Mouse (Mus musculus): ENCODE results near the gene Axin1. TPM values are rescaled to one million over a fixed set of nuclear protein-coding genes. Genes with fewer than 3 reads are reported as not detected.

The Axin1 gene
- polyA plus RNA-seq, 1 experiment, result 22.8 TPM

DNA sequence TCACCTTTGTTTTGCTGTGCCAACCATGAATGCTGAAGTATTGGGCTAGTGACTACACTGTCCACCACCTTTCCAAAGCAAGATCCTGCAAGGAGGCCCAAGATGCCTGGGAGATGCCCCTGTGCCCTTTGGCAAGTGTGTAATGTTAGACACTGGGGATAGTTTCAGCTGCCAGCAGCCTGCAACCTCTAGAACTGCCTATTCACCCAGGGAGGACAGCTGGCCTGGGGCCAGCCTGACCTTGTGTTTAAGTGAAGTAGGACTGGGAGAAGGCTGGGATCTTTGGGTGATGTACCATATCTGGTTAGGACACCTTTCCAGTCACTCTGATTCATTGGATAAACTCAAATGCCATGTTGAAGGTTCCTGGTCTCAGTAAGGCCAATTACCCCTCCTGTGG, 63.5 kb downstream of the Axin1 start:
- Histone ChIP-seq H3K27ac (ENCODE audit: insufficient read depth, low read length) (no peak overlapping the region), H3K4me3 (replicated peaks; ENCODE audit: insufficient read depth, low read depth, low read length) (no peak overlapping the region), H3K4me1 (ENCODE audit: control insufficient read depth, insufficient read depth, low read length) (peaks cover 2% of the 10 kb centered on the region; the same call in 1 of the 2 replicates), H3K27me3 (ENCODE audit: control insufficient read depth, insufficient read depth, low read length) (no peaks in the 10 kb centered on the region)
- TF ChIP-seq CTCF (IDR thresholded peaks at IDR 0.05; ENCODE audit: borderline replicate concordance, insufficient read depth, low read depth, low read length) (no peak), POLR2A (IDR thresholded peaks at IDR 0.05; ENCODE audit: borderline replicate concordance, insufficient read depth, low read length) (no peak)
- no peak for DNase-seq

DNA sequence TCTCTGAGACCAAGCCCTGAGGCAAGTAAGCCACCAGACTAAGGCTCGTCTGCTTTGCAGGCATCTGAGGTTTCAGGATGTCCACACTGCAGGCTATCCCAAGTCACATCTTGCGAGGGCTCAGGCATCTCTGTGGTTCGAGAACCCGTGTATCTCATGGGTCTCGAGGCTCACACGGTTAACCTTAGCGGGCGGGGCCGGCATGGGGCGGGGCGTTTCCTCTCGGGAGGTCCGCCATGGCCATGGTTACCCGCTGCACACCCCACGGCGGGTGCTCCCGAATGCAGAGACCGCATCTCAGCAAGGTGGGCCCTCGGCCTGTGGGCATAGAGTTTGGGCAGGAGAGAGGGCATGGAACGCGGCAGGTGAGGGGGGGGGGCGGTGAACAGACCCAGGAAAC, 64.2 kb downstream of the Axin1 start, which contains the start of gene Rgs11:
Rgs11 (plus strand) TSS at position 215 of the 400 bp plus-strand sequence.
- TF ChIP-seq POLR2A (IDR thresholded peaks at IDR 0.05; ENCODE audit: borderline replicate concordance, insufficient read depth, low read length) (no peak), CTCF (IDR thresholded peaks at IDR 0.05; ENCODE audit: borderline replicate concordance, insufficient read depth, low read depth, low read length) (no peak)
- DNase-seq, result peak; percentile 29 to 32
- no peak within 1 kb of the TSS for H3K27ac ChIP-seq (ENCODE audit: insufficient read depth, low read length)
- peak within 1 kb of the TSS; percentile 59 for H3K4me3 ChIP-seq (replicated peaks; ENCODE audit: insufficient read depth, low read depth, low read length)
- 3% methylated on average over 22 of the region's 22 CpGs for WGBS
- no peaks in the 10 kb centered on the region for H3K27me3 ChIP-seq (ENCODE audit: control insufficient read depth, insufficient read depth, low read length)
- H3K4me1 ChIP-seq (ENCODE audit: control insufficient read depth, insufficient read depth, low read length), result peaks cover 2% of the 10 kb centered on the region; the same call in 1 of the 2 replicates

DNA sequence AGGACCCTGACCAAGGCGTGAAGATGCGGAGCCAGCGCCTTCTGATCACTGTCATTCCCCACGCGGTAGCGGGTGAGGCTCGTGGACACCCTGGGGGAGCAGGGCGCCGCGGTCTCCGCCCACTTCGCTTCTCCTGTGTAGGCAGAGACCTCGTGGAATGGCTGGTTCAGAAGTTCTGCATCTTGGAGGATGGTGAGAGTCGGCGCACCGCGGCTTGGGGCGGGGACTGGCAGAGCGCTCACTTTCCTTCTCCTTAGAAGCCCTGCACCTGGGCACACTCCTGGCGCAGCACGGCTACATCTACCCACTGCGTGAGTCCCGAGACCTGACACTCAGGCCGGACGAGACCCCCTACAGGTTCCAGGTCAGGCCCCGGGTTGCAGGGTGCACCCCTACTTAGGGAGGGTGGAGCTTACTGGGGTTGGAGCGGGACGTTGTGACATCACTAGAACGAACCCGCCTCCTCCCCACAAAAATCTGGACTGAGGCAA, 64.9 kb downstream of the Axin1 start:
- Histone ChIP-seq H3K4me3 (replicated peaks; ENCODE audit: insufficient read depth, low read depth, low read length) (peak overlapping the region; percentile 59), H3K27me3 (ENCODE audit: control insufficient read depth, insufficient read depth, low read length) (no peaks in the 10 kb centered on the region), H3K27ac (ENCODE audit: insufficient read depth, low read length) (no peak overlapping the region), H3K4me1 (ENCODE audit: control insufficient read depth, insufficient read depth, low read length) (peaks cover 2% of the 10 kb centered on the region; the same call in 1 of the 2 replicates)
- TF ChIP-seq POLR2A (IDR thresholded peaks at IDR 0.05; ENCODE audit: borderline replicate concordance, insufficient read depth, low read length) (no peak), CTCF (IDR thresholded peaks at IDR 0.05; ENCODE audit: borderline replicate concordance, insufficient read depth, low read depth, low read length) (no peak)
- DNase-seq, result peak; percentile 31 to 48
- 2% methylated on average over 30 of the region's 30 CpGs for WGBS

DNA sequence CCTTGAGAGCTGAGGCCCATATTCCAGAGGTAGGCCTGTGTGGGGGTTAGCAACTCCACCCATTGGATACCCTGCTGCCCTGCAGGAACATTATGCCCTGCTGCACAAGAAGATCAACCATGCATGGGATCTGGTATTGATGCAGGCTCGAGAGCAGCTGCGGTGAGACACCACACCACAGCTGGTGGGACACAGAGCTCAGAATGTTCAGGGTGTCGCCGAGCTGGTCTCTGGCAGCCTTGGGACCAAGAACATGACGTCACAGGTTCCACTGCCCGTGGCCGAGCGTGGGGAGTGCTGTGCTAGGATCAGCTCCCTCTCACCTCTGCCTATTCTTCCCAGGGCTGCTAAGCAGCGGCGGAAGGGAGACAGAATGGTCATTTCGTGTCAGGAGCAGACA, 66.3 kb downstream of the Axin1 start:
- Histone ChIP-seq H3K27me3 (ENCODE audit: control insufficient read depth, insufficient read depth, low read length) (no peaks in the 10 kb centered on the region), H3K4me1 (ENCODE audit: control insufficient read depth, insufficient read depth, low read length) (peaks cover 2% of the 10 kb centered on the region; the same call in 1 of the 2 replicates), H3K4me3 (replicated peaks; ENCODE audit: insufficient read depth, low read depth, low read length) (no peak overlapping the region), H3K27ac (ENCODE audit: insufficient read depth, low read length) (no peak overlapping the region)
- no peak for DNase-seq
- 29% methylated on average over 11 of the region's 11 CpGs for WGBS
- TF ChIP-seq CTCF (IDR thresholded peaks at IDR 0.05; ENCODE audit: borderline replicate concordance, insufficient read depth, low read depth, low read length), result no peak
- no peak for TF ChIP-seq POLR2A (IDR thresholded peaks at IDR 0.05; ENCODE audit: borderline replicate concordance, insufficient read depth, low read length)

DNA sequence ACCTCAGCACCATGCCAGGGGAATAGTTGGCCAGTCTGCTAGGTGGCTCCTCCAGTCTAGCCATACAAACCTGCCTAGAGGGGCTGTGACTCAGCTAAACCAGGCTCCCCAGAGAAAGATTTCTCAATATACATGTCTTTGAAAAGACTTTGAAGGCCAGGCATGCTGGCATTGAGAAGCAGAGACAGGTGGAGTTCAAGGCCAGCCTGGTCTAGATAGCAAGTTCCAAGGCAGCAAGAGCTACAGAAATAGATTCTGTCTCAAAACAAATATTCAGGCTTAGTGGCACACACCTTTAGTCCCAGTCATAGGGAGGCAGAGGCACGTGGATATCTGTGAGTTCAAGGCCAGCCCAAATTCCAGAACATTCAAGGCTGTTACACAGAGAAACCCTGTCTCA, 67.9 kb downstream of the Axin1 start:
- 39% methylated on average over 1 of the region's 1 CpGs for WGBS

DNA sequence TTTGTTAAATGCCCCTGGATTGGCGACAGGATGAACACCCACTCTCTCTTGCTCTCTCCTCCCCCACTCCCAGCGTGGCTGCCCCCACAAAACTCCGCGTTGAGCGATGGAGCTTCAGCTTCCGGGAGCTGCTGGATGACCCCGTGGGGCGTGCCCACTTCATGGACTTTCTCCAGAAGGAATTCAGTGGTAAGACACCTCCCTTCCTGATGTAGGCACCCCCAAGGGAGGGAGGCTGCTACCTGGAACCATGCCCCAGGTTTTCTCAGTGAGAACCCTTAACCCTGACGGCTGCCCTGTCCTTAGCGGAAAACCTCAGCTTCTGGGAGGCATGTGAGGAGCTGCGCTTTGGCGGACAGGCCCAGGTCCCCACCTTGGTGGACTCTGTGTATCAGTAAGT, 69.2 kb downstream of the Axin1 start, which contains the start of gene Arhgdig:
Arhgdig (minus strand) TSS at position 101 of the 400 bp plus-strand sequence.
- peaks cover under 1% of the 10 kb centered on the region; the same call in 1 of the 2 replicates for H3K4me1 ChIP-seq (ENCODE audit: control insufficient read depth, insufficient read depth, low read length)
- no peaks in the 10 kb centered on the region for H3K27me3 ChIP-seq (ENCODE audit: control insufficient read depth, insufficient read depth, low read length)
- no peak within 1 kb of the TSS for H3K27ac ChIP-seq (ENCODE audit: insufficient read depth, low read length)
- no peak for TF ChIP-seq POLR2A (IDR thresholded peaks at IDR 0.05; ENCODE audit: borderline replicate concordance, insufficient read depth, low read length)
- TF ChIP-seq CTCF (IDR thresholded peaks at IDR 0.05; ENCODE audit: borderline replicate concordance, insufficient read depth, low read depth, low read length), result no peak
- DNase-seq, result no peak
- no peak within 1 kb of the TSS for H3K4me3 ChIP-seq (replicated peaks; ENCODE audit: insufficient read depth, low read depth, low read length)
- WGBS, result 85% methylated on average over 12 of the region's 12 CpGs

More for the DNA sequence above, 67.9 kb downstream of the Axin1 start:
- Histone ChIP-seq H3K4me3 (replicated peaks; ENCODE audit: insufficient read depth, low read depth, low read length) (no peak overlapping the region), H3K27me3 (ENCODE audit: control insufficient read depth, insufficient read depth, low read length) (no peaks in the 10 kb centered on the region), H3K4me1 (ENCODE audit: control insufficient read depth, insufficient read depth, low read length) (peaks cover 2% of the 10 kb centered on the region; the same call in 1 of the 2 replicates), H3K27ac (ENCODE audit: insufficient read depth, low read length) (no peak overlapping the region)
- DNase-seq, result no peak
- TF ChIP-seq CTCF (IDR thresholded peaks at IDR 0.05; ENCODE audit: borderline replicate concordance, insufficient read depth, low read depth, low read length), result no peak
- TF ChIP-seq POLR2A (IDR thresholded peaks at IDR 0.05; ENCODE audit: borderline replicate concordance, insufficient read depth, low read length), result no peak

DNA sequence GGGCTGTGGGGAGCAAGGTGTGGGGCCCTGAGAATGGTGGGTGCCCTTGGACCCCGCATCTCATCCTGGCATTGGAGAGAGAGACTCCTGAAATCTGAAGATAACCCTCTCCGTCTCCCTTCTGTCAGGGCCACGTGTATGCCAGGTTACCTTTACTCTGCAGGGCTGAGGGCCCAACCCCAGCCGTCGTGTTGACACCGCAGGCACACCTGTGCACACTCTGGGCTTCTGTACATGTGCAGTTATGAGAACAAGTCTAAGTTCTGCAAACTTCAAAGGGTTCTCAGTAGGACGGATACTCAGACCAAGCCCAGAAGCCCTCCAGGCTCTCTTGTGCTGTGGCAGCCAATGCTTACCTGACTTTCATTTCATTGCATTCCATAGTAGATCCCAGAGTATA, 73.8 kb downstream of the Axin1 start:
- TF ChIP-seq POLR2A (IDR thresholded peaks at IDR 0.05; ENCODE audit: borderline replicate concordance, insufficient read depth, low read length) (no peak), CTCF (IDR thresholded peaks at IDR 0.05; ENCODE audit: borderline replicate concordance, insufficient read depth, low read depth, low read length) (no peak)

DNA sequence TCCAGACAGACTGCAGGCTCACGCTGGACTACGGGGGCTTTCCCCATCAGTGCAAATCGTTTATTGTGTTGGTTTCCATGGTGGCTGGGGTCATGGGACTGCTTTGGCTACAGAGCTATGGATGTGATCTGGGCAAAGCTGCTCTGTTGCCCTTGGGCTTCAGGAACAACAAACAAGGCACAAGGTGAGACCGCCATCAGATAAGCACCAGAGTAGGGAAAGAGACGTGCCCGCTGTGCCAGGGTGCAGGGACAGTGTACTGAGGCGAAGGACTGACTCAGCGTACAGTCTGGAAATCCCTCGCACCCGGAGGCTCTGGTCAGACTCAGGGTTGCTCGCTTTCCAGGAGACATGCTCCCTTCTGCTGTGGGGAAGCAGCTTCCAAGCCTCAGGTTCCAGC, 74.2 kb downstream of the Axin1 start:
- TF ChIP-seq POLR2A (IDR thresholded peaks at IDR 0.05; ENCODE audit: borderline replicate concordance, insufficient read depth, low read length) (no peak), CTCF (IDR thresholded peaks at IDR 0.05; ENCODE audit: borderline replicate concordance, insufficient read depth, low read depth, low read length) (no peak)
- H3K4me3 ChIP-seq (replicated peaks; ENCODE audit: insufficient read depth, low read depth, low read length), result no peak overlapping the region
- H3K27ac ChIP-seq (ENCODE audit: insufficient read depth, low read length), result no peak overlapping the region
- no peak for DNase-seq
- no peaks in the 10 kb centered on the region for H3K27me3 ChIP-seq (ENCODE audit: control insufficient read depth, insufficient read depth, low read length)
- WGBS, result 84% methylated on average over 11 of the region's 11 CpGs
- no peaks in the 10 kb centered on the region for H3K4me1 ChIP-seq (ENCODE audit: control insufficient read depth, insufficient read depth, low read length)

More for the DNA sequence above, 73.8 kb downstream of the Axin1 start:
- H3K27me3 ChIP-seq (ENCODE audit: control insufficient read depth, insufficient read depth, low read length), result no peaks in the 10 kb centered on the region
- DNase-seq, result no peak
- no peak overlapping the region for H3K27ac ChIP-seq (ENCODE audit: insufficient read depth, low read length)
- 95% methylated on average over 7 of the region's 7 CpGs for WGBS
- H3K4me1 ChIP-seq (ENCODE audit: control insufficient read depth, insufficient read depth, low read length), result no peaks in the 10 kb centered on the region
- H3K4me3 ChIP-seq (replicated peaks; ENCODE audit: insufficient read depth, low read depth, low read length), result no peak overlapping the region

Measured in cerebellum, adult 2 months (tissue).